Mouse (Mus musculus) thymus, postnatal 36 days (tissue): ENCODE data around the gene Nsun7.

Experiments
- DNase-seq, 2 experiments: peaks; one replicate each; pipeline ENCODE4 v3.0.0; 2022; ENCODE audit warnings: mixed read lengths in 2 of 2

The Nsun7 gene

GRCm38 (mm10) chr5:66337969-66338345 is 78.3 kb downstream of the Nsun7 start:
- DNase-seq, result no peak

GRCm38 (mm10) chr5:66338583-66338982 is 78.9 kb downstream of the Nsun7 start:
- DNase-seq, result peak; percentile 22 to 23

- DNase-seq, result no peak
These were observed 80.8 kb downstream of the Nsun7 start for GRCm38 (mm10) chr5:66340356-66341102.

GRCm38 (mm10) chr5:66341848-66342247 is 82.2 kb downstream of the Nsun7 start:
- DNase-seq, result no peak

GRCm38 (mm10) chr5:66342285-66342684 is 82.6 kb downstream of the Nsun7 start:
- no peak for DNase-seq

GRCm38 (mm10) chr5:66344182-66344581 is 84.5 kb downstream of the Nsun7 start:
- no peak for DNase-seq

GRCm38 (mm10) chr5:66345140-66345539 is 85.4 kb downstream of the Nsun7 start:
- no peak for DNase-seq

GRCm38 (mm10) chr5:66346756-66347155 is 87.1 kb downstream of the Nsun7 start:
- DNase-seq, result no peak
